Mouse (Mus musculus) heart, postnatal 0 days (tissue): ENCODE results near the gene Macc1. TPM values are rescaled to one million over a fixed set of nuclear protein-coding genes. Genes with fewer than 3 reads are reported as not detected.

Experiments
- ATAC-seq: fragments of 200-750 bp; cut with Nextera tagmentation; 2 replicates; pipeline ENCODE4 v1.8.0; 2017; ENCODE audit warnings: low read depth, moderate number of reproducible peaks, moderate library complexity; ENCODE audit not compliant: insufficient read depth
- DNase-seq: peaks from one replicate; pipeline ENCODE4 v3.0.0-alpha.2; 2016; ENCODE audit warnings: low spot score
- H3K27ac ChIP-seq: fragments of 300-500 bp; sonication (generic); 2 replicates; pipeline ENCODE4 v1.5.1; 2014; ENCODE audit warnings: low read depth, mild to moderate bottlenecking
- H3K27me3 ChIP-seq: fragments of 300-500 bp; sonication (generic); 2 replicates; pipeline ENCODE4 v1.6.1; 2014; ENCODE audit warnings: low read length, mixed read lengths; ENCODE audit not compliant: control insufficient read depth, insufficient read depth
- H3K36me3 ChIP-seq: fragments of 300-500 bp; sonication (generic); replicated peaks from 2 replicates; pipeline ENCODE4 v1.6.1; 2014; ENCODE audit warnings: low read length, mixed read lengths; ENCODE audit not compliant: control insufficient read depth, insufficient read depth
- H3K4me1 ChIP-seq: fragments of 300-500 bp; sonication (generic); 2 replicates; pipeline ENCODE4 v1.6.1; 2014; ENCODE audit warnings: antibody characterized with exemption; ENCODE audit not compliant: control insufficient read depth, insufficient read depth
- H3K4me2 ChIP-seq: fragments of 300-500 bp; sonication (generic); 2 replicates; pipeline ENCODE4 v1.6.1; 2014; ENCODE audit warnings: low read depth, mild to moderate bottlenecking, low read length, moderate library complexity
- H3K4me3 ChIP-seq: fragments of 300-500 bp; sonication (generic); 2 replicates; pipeline ENCODE4 v1.5.1; 2014; ENCODE audit warnings: low read depth, low read length
- H3K9ac ChIP-seq: fragments of 300-500 bp; sonication (generic); replicated peaks from 2 replicates; pipeline ENCODE4 v1.6.1; 2014; ENCODE audit warnings: low read depth, low read length, mixed read lengths
- H3K9me3 ChIP-seq: fragments of 300-500 bp; sonication (generic); replicated peaks from 2 replicates; pipeline ENCODE4 v1.6.1; 2016; ENCODE audit warnings: low read length; ENCODE audit not compliant: control insufficient read depth
- CTCF ChIP-seq: IDR thresholded peaks from 2 replicates; pipeline ENCODE4 v1.5.1; 2016; ENCODE audit warnings: antibody characterized with exemption, control low read depth, low read depth
- EP300 ChIP-seq: IDR thresholded peaks from 2 replicates; pipeline ENCODE4 v1.6.1; 2016; ENCODE audit warnings: antibody characterized with exemption, low read depth
- WGBS: fragments of 180-500 bp; shearing (Covaris S2); extraction: QIAGEN DNeasy Blood & Tissue Kit; methylation state at CpG from one replicate; pipeline ENCODE4 v1.1.7; 2014; 5-methylcytosine and 5-hydroxymethylcytosine counted together
- polyA plus RNA-seq: library from polyadenylated mRNA; unstranded; fragments of >200 nt; fragmentation: Nextera tagmentation; extraction: Ambion mirVana; gene quantifications from 2 replicates; pipeline ENCODE4 v1.2.1, GENCODE M21; 2015
- total RNA-seq: library from RNA; depleted of rRNA; stranded (reverse); fragments of >200 nt; gene quantifications from 2 replicates; pipeline ENCODE4 v1.2.3, GENCODE M21; 2014; ENCODE audit warnings: low replicate concordance; rRNA removed

The Macc1 gene
- total RNA-seq (not detected in 2 replicates), polyA plus RNA-seq (not detected in 2 replicates)

DNA sequence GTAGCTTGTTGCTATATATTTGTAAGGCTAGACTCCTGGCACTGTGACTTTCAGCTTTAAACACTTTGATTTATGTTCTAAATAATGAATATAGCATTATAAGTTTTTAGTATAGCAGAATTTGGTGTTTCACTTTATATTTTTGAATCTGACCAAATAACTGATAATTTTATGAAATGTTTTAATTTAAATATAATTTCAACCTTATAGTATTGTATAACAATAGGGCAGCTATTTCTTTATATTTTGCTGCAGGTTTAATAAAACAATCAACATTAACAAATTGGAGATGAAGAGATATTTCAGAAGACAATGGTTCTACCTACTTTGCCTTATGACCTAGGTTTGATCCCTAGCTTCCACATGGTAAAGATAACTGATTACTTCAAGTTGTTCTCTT, at the start of gene Macc1:
Gene Macc1, plus strand, starts transcription at position 301 of the 400 bp plus-strand sequence.
- DNase-seq = no peak
- H3K4me2 ChIP-seq = no peak within 1 kb of the TSS
- no peaks in the 10 kb centered on the region for H3K36me3 ChIP-seq
- no peaks in the 10 kb centered on the region for H3K27me3 ChIP-seq
- no peak within 1 kb of the TSS for H3K27ac ChIP-seq
- H3K9ac ChIP-seq = no peak within 1 kb of the TSS
- no peaks in the 10 kb centered on the region for H3K9me3 ChIP-seq
- ATAC-seq = no peak
- TF ChIP-seq CTCF = no peak
- no peak for TF ChIP-seq EP300
- no peak within 1 kb of the TSS for H3K4me3 ChIP-seq
- no peaks in the 10 kb centered on the region for H3K4me1 ChIP-seq

DNA sequence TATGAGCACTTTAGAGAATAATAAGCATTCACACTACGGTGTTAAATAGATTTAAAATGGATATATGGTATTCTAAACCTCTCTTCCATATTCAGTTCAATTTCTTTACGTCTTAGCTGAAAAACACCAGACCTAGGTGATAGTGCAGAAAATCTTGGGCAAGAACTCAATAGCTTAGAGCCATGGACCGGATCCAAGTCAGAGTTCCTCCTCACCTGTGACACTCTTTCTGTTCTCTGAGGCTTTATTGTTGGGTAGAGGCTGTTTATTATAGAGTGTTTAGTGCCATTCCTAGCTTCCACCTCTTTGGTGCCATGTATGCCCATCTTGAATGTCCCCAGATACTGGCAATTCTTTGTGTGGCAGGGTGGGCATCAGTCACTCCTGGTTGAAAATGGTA, 49.6 kb upstream of the Macc1 start:
- H3K9me3 ChIP-seq = no peaks in the 10 kb centered on the region
- WGBS = 87% methylated on average over 3 of the region's 3 CpGs
- no peak overlapping the region for H3K9ac ChIP-seq
- H3K4me3 ChIP-seq = no peak overlapping the region
- no peak overlapping the region for H3K4me2 ChIP-seq
- DNase-seq (no peak), ATAC-seq (no peak)
- H3K27me3 ChIP-seq = no peaks in the 10 kb centered on the region
- TF ChIP-seq EP300 = no peak
- no peak for TF ChIP-seq CTCF
- H3K27ac ChIP-seq = no peak overlapping the region
- no peaks in the 10 kb centered on the region for H3K4me1 ChIP-seq
- H3K36me3 ChIP-seq = no peaks in the 10 kb centered on the region

DNA sequence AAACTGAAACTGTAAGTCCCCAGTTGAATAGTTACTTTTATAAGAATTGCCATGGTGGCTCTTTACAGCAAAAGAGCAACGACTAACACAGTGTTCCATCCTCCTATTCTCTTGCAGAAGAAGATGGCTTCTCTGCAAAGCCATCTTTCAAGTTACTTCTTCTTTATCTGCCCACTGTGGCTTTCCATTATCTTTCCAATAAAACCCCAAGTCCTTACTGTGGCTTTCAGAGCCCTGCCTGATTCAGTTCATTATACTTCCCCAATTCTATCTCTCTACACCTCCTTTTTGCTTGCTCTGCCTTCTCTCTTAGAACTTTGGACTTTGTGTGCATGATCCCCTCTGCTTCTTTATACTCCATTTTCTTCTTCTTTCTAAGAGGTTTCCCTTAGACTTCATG, 45.3 kb upstream of the Macc1 start:
- TF ChIP-seq CTCF (no peak), EP300 (no peak)
- DNase-seq (no peak), ATAC-seq (no peak)
- 74% methylated on average over 1 of the region's 1 CpGs for WGBS
- H3K27ac ChIP-seq = no peak overlapping the region
- H3K9ac ChIP-seq = no peak overlapping the region
- no peaks in the 10 kb centered on the region for H3K27me3 ChIP-seq
- no peaks in the 10 kb centered on the region for H3K4me1 ChIP-seq
- no peak overlapping the region for H3K4me3 ChIP-seq
- no peak overlapping the region for H3K4me2 ChIP-seq
- no peaks in the 10 kb centered on the region for H3K36me3 ChIP-seq
- no peaks in the 10 kb centered on the region for H3K9me3 ChIP-seq

DNA sequence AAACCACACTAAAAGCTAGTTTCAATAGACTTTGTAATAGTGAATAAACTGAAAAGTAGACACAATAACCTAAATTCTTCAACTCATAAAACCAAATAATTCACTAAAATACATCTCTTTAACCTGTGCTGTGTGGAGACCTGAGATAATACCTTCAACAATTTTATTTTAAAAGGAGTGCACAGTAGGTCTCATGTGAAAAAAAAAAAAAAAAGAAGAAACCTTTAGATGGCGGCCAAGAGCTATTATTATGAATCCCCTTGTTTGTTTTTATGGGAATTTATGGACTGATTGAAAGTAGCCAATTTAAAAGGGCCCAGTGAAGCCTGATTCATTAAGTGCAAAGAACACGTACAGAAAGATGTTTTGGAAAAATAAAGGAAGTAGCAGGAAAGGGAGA, 44.0 kb upstream of the Macc1 start:
- Histone ChIP-seq H3K36me3 (no peaks in the 10 kb centered on the region), H3K27ac (no peak overlapping the region), H3K4me2 (no peak overlapping the region), H3K27me3 (no peaks in the 10 kb centered on the region), H3K9me3 (no peaks in the 10 kb centered on the region), H3K4me3 (no peak overlapping the region), H3K9ac (no peak overlapping the region), H3K4me1 (no peaks in the 10 kb centered on the region)
- 73% methylated on average over 2 of the region's 2 CpGs for WGBS
- ATAC-seq (no peak), DNase-seq (no peak)
- TF ChIP-seq EP300 = no peak
- TF ChIP-seq CTCF = no peak

DNA sequence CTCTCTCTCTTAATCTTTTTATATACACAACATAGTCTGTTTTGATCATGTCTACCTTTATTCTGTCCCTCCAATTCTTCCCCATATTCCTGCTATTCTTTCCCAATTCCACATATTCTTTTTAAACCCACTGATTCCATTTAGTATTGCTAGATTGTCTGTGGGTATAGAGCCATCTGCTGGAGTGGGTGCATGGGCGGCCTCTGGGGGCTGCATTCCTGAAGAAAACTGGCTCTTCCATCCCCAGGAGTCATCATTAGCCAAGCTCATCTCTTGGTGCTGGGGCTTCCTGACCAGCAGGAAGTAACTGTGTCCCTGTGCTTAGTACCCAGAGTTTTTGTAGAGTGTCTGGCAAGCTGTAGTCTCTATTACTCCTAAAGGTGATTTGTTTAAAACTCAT, 42.1 kb upstream of the Macc1 start:
- 73% methylated on average over 1 of the region's 1 CpGs for WGBS

DNA sequence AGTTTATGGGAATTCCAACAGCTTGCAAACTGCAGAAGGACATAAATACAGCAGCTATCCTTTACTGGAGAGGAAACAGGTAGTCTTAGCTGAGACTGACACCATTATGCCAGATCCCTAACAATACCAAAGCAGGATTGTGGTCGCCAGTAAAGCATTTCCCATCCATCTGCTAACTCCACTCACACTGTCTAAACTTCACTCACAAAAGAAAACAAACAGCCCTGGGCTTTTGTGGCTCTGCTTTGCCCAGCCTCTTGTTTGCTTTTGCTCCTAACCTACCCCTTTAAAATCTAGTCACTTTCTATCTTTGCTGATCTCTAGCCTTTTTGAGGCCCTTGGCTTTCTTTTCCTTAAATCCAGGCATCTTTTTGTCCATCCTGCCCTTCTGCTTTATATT, 40.5 kb upstream of the Macc1 start:
- Histone ChIP-seq H3K27me3 (no peaks in the 10 kb centered on the region), H3K36me3 (no peaks in the 10 kb centered on the region), H3K4me3 (no peak overlapping the region), H3K27ac (no peak overlapping the region), H3K9me3 (no peaks in the 10 kb centered on the region), H3K9ac (no peak overlapping the region), H3K4me1 (no peaks in the 10 kb centered on the region), H3K4me2 (no peak overlapping the region)
- DNase-seq = no peak
- ATAC-seq = no peak
- TF ChIP-seq CTCF (no peak), EP300 (no peak)
- WGBS = 24% methylated on average over 1 of the region's 1 CpGs

More for the DNA sequence above, 42.1 kb upstream of the Macc1 start:
- H3K36me3 ChIP-seq = no peaks in the 10 kb centered on the region
- ATAC-seq (no peak), DNase-seq (no peak)
- no peak overlapping the region for H3K4me3 ChIP-seq
- H3K27me3 ChIP-seq = no peaks in the 10 kb centered on the region
- TF ChIP-seq CTCF (no peak), EP300 (no peak)
- no peaks in the 10 kb centered on the region for H3K4me1 ChIP-seq
- H3K4me2 ChIP-seq = no peak overlapping the region
- no peak overlapping the region for H3K9ac ChIP-seq
- no peaks in the 10 kb centered on the region for H3K9me3 ChIP-seq
- H3K27ac ChIP-seq = no peak overlapping the region
